Mouse (Mus musculus): ENCODE data around the gene Atp5s.

The Atp5s gene

GRCm38 (mm10) chr12:69733518-69733917 lies 8.8 kb downstream of the Atp5s start:
- no peak for DNase-seq

GRCm38 (mm10) chr12:69733923-69734322 lies 9.2 kb downstream of the Atp5s start:
- DNase-seq: no peak

GRCm38 (mm10) chr12:69741965-69742364 lies 17.2 kb downstream of the Atp5s start:
- no peak for DNase-seq

GRCm38 (mm10) chr12:69744138-69744537 lies 19.4 kb downstream of the Atp5s start:
- no peak for DNase-seq

GRCm38 (mm10) chr12:69751864-69752341 lies 27.2 kb downstream of the Atp5s start:
- no peak for DNase-seq

- no peak for DNase-seq
Observed at GRCm38 (mm10) chr12:69753936-69754335, 29.2 kb downstream of the Atp5s start.

GRCm38 (mm10) chr12:69756015-69756414 lies 31.3 kb downstream of the Atp5s start:
- no peak for DNase-seq

GRCm38 (mm10) chr12:69757418-69758141 lies 32.8 kb downstream of the Atp5s start:
- DNase-seq: peak; percentile 92

- peak; percentile 53 for DNase-seq
Observed at GRCm38 (mm10) chr12:69758221-69759185, 33.8 kb downstream of the Atp5s start.

- no peak for DNase-seq
Observed at GRCm38 (mm10) chr12:69759267-69759885, 34.6 kb downstream of the Atp5s start.

GRCm38 (mm10) chr12:69760014-69760413 lies 35.3 kb downstream of the Atp5s start:
- DNase-seq: no peak

GRCm38 (mm10) chr12:69760743-69761406 lies 36.1 kb downstream of the Atp5s start:
- no peak for DNase-seq

- DNase-seq: no peak
Observed at GRCm38 (mm10) chr12:69761603-69762002, 36.9 kb downstream of the Atp5s start.

- DNase-seq: no peak
Observed at GRCm38 (mm10) chr12:69765543-69765942, 40.8 kb downstream of the Atp5s start.

- no peak for DNase-seq
Observed at GRCm38 (mm10) chr12:69766185-69766904, 41.6 kb downstream of the Atp5s start.

GRCm38 (mm10) chr12:69767476-69768258 lies 42.9 kb downstream of the Atp5s start:
- DNase-seq: no peak

GRCm38 (mm10) chr12:69768841-69769240 lies 44.1 kb downstream of the Atp5s start:
- no peak for DNase-seq

GRCm38 (mm10) chr12:69776607-69777340 lies 52.0 kb downstream of the Atp5s start:
- no peak for DNase-seq

- DNase-seq: no peak
Observed at GRCm38 (mm10) chr12:69777341-69777730, 52.6 kb downstream of the Atp5s start.

- no peak for DNase-seq
Observed at GRCm38 (mm10) chr12:69777957-69778356, 53.2 kb downstream of the Atp5s start.

Measured in cerebellum, adult 9-11 months (tissue).